Mouse (Mus musculus) embryonic fibroblast, embryonic 13.5 days (primary cell): ENCODE data around the gene Anapc2. TPM values are rescaled to one million over a fixed set of nuclear protein-coding genes. Genes with fewer than 3 reads are reported as not detected.

Experiments
- H3K27ac ChIP-seq: 2 replicates; pipeline ENCODE4 v1.5.1; 2012; ENCODE audit warnings: low read length, control low read depth, inconsistent platforms; ENCODE audit not compliant: insufficient read depth
- H3K4me1 ChIP-seq: 2 replicates; pipeline ENCODE4 v1.6.1; 2011; ENCODE audit warnings: low read length; ENCODE audit not compliant: control insufficient read depth, insufficient read depth
- H3K4me3 ChIP-seq: 2 replicates; pipeline ENCODE4 v1.5.1; 2011; ENCODE audit warnings: mild to moderate bottlenecking, control low read depth, low read length; ENCODE audit not compliant: insufficient read depth
- CTCF ChIP-seq: IDR thresholded peaks from 2 replicates; pipeline ENCODE4 v1.5.1; 2011; ENCODE audit warnings: mild to moderate bottlenecking, control low read depth, low read length, moderate library complexity, borderline replicate concordance; ENCODE audit not compliant: insufficient read depth
- POLR2A ChIP-seq: IDR thresholded peaks from 2 replicates; pipeline ENCODE4 v1.6.1; 2011; ENCODE audit warnings: low read depth, mild to moderate bottlenecking, control low read depth, low read length, moderate library complexity
- polyA plus RNA-seq: library from polyadenylated mRNA; stranded (reverse); fragments of >200 nt; gene quantifications from 2 replicates; pipeline ENCODE4 v1.2.4, GENCODE M21; 2011; ENCODE audit warnings: low read depth; ENCODE audit not compliant: missing spikeins, insufficient read length

Gene Anapc2
- polyA plus RNA-seq, 1 experiment: 95.3 TPM

GRCm38 (mm10) chr2:25298046-25298445 lies 25.8 kb downstream of the Anapc2 start:
- TF ChIP-seq CTCF (no peak), POLR2A (no peak)
- Histone ChIP-seq H3K27ac (no peak overlapping the region), H3K4me3 (no peak overlapping the region), H3K4me1 (no peaks in the 10 kb centered on the region)

DNA sequence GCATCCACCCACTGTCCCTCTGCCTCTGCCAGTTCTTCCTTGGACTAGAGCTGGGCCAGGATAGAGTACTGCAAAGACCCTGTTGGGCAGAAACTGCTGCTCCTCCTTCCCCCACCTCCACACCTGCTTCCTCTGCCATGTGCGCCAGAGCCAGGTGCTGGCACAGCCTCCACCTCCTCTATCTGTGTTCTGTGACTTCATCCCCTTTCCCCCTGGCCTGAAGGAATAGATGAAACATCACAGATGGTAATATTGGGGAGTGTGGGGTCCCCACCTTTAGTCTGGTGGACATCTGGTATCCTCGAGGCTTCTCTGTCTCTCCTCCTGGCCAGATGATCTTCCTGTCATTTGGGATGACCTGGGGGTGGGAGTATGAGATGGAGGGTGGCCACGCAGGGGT lies 31.2 kb downstream of the Anapc2 start:
- H3K27ac ChIP-seq: no peak overlapping the region
- TF ChIP-seq CTCF: no peak
- TF ChIP-seq POLR2A: no peak
- no peaks in the 10 kb centered on the region for H3K4me1 ChIP-seq
- H3K4me3 ChIP-seq: no peak overlapping the region

- Histone ChIP-seq H3K4me1 (no peaks in the 10 kb centered on the region), H3K4me3 (no peak overlapping the region), H3K27ac (no peak overlapping the region)
- no peak for TF ChIP-seq CTCF
- no peak for TF ChIP-seq POLR2A
These were observed 31.8 kb downstream of the Anapc2 start for GRCm38 (mm10) chr2:25303931-25304656.

GRCm38 (mm10) chr2:25304657-25305541 lies 32.6 kb downstream of the Anapc2 start:
- no peak overlapping the region for H3K27ac ChIP-seq
- TF ChIP-seq POLR2A (peak; percentile 53; the same call in 1 of the 2 replicates), CTCF (no peak)
- H3K4me3 ChIP-seq: peak overlapping the region; percentile 27
- no peaks in the 10 kb centered on the region for H3K4me1 ChIP-seq

DNA sequence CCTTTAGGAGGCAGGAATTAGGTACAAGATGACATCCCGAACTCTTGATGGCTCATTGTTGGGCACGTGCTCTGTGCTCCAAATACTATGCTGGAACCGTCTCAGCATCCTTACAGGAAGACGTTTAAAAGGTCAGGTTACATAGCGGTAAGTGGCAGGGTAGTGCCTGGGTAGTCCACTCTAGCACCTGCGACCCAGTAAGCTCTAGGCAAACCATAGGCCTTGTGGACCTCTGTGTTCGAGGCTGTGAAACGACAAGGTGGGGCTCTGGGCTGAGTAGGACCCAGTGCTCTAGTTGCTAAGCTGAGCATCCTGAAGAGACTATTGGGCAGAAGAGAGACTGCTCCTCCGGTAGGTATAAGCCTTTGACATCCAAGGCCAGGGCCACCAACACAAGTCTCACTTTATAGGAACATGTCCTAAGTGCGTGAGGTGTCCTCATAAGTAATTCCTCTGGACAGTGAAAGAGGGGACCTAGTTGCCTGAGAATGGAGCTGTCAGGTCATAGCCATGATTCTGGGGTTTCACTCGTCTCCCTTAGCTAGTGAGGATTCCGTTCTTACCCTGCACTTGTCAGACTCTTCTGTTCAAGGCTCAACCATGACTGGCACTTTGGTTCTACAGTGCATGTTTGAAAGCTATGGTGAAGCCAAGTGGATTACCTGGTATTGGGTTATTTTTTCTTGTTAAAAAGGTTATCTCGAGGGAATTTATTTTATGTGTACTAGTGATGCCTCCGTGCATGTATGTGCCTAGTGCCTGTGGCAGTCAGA lies 33.5 kb downstream of the Anapc2 start:
- no peak for TF ChIP-seq CTCF
- no peak for TF ChIP-seq POLR2A
- Histone ChIP-seq H3K4me1 (no peaks in the 10 kb centered on the region), H3K27ac (no peak overlapping the region), H3K4me3 (peak overlapping the region; percentile 27; the same call in 1 of the 2 replicates)

- Histone ChIP-seq H3K27ac (no peak overlapping the region), H3K4me1 (no peaks in the 10 kb centered on the region), H3K4me3 (no peak overlapping the region)
- TF ChIP-seq POLR2A (no peak), CTCF (no peak)
These were observed 37.9 kb downstream of the Anapc2 start for GRCm38 (mm10) chr2:25310180-25310579.

DNA sequence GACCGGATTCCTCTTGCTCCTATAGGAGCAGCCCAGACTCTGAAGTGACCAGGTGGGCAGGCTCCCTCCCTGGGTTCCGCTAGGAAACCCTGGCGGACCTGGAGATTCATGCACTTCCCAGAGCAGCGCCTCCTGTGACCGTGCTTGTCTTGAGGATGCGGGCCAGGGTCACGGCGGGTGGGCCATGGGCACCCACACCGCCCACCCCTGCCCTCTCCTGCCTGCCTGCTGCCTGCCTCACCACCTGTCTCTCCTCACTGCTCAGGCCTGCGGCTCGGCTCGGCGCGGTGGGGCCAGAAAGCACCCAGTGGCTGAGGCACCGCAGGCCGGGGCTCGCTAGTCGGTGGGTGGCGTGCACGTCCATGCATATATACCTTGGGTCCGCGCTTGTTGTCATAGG lies 38.7 kb downstream of the Anapc2 start:
- TF ChIP-seq POLR2A (no peak), CTCF (no peak)
- H3K27ac ChIP-seq: no peak overlapping the region
- no peak overlapping the region for H3K4me3 ChIP-seq
- H3K4me1 ChIP-seq: no peaks in the 10 kb centered on the region

DNA sequence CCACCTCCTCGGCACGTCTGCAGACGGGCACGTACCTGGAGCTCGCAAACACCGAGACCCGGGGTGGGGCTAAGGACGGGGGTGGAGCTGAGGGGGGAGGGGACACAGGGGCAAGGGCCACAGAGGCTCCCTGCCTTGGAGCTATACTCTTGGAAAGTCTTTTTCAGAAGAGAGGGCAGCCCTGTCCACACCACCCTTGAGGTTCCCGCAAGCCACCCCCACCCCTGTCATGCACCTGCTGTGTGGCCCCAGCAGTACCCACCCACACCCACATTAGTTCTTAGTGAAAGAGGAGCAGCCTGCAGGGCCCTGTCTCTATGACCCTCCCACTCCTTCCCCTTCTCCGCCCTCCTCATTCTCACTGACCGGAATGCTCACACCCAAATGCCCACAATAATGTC lies 39.2 kb downstream of the Anapc2 start:
- Histone ChIP-seq H3K27ac (no peak overlapping the region), H3K4me1 (no peaks in the 10 kb centered on the region), H3K4me3 (no peak overlapping the region)
- no peak for TF ChIP-seq POLR2A
- TF ChIP-seq CTCF: no peak

GRCm38 (mm10) chr2:25318119-25318966 lies 46.1 kb downstream of the Anapc2 start:
- no peaks in the 10 kb centered on the region for H3K4me1 ChIP-seq
- TF ChIP-seq POLR2A (no peak), CTCF (no peak)

More at GRCm38 (mm10) chr2:25318119-25318966, 46.1 kb downstream of the Anapc2 start:
- H3K4me3 ChIP-seq: no peak overlapping the region
- H3K27ac ChIP-seq: no peak overlapping the region
